Mouse (Mus musculus): Measurements from ENCODE around the gene Pacs2. TPM values are rescaled to one million over a fixed set of nuclear protein-coding genes. Genes with fewer than 3 reads are reported as not detected.

Pacs2 gene
- polyA plus RNA-seq, 1 experiment from 2014 or later = 24.7 TPM

DNA sequence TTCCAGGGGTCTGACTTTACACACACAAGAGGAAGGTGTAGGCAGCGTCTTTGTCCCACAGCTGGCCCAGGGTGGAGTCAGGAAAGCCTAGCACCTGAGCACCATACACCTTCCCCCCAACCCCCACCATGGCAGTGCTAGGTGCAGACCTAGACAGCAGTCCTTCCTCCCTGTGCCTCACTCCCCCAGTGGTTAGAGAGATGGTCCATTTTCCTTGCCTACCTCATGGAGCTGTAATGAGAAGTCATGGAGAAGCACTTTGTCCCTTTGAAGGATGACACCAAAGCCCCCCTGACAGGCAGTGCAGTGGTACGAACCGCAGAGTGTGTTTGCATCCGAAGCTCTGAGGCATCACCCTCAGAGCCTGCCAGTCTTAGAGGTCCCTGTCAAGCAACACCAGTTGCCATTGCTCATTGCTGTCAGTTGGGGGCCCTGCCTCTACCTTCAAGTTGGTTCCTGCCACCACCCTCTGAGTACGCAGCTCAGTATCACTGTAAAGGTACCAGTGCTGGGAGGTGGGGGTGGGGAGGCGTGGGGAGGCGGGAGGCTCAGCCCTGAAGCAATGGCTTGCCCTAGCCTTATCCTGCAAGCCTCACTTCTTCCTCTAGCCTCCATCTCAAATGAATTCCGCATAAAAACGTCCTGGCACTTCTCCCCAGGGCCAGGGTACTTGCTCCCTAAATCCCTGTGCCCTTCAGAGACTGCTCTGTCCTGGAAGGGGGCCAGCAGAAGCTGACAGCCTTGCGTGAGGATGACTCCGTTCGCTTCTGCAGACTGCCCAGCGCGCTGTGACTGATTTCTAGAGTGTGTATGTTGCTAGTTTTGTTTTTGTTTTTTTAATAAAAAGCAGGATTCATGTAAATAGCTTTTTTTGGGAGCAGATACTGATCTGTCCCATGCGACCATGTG is 59.4 kb downstream of the Pacs2 start:
- ATAC-seq (replicated peaks; ENCODE audit: low FRiP score) = peak; percentile 14; the same call in 1 of the 2 replicates
- H3K36me3 ChIP-seq (ENCODE audit: control insufficient read depth, insufficient read depth, low read length) = no peaks in the 10 kb centered on the region; the same call in 1 of the 2 replicates
- peak overlapping the region; percentile 70 for H3K4me2 ChIP-seq (ENCODE audit: low read depth, low read length, severe bottlenecking)
- 11% methylated on average over 15 of the region's 15 CpGs for WGBS
- peak overlapping the region; percentile 68; the same call in 1 of the 2 replicates for H3K27ac ChIP-seq (ENCODE audit: low read depth, low read length)
- H3K4me3 ChIP-seq (ENCODE audit: low read depth, low read length) = peak overlapping the region; percentile 32
- peaks cover 12% of the 10 kb centered on the region for H3K4me1 ChIP-seq (replicated peaks; ENCODE audit: control insufficient read depth, insufficient read depth, low read length)
- peak overlapping the region; percentile 64 for H3K9ac ChIP-seq (ENCODE audit: low read length)
- DNase-seq (ENCODE audit: low spot score) = no peak
- no peaks in the 10 kb centered on the region for H3K27me3 ChIP-seq (ENCODE audit: control insufficient read depth, insufficient read depth, low read length)
- no peaks in the 10 kb centered on the region for H3K9me3 ChIP-seq (ENCODE audit: control insufficient read depth, low read length)

DNA sequence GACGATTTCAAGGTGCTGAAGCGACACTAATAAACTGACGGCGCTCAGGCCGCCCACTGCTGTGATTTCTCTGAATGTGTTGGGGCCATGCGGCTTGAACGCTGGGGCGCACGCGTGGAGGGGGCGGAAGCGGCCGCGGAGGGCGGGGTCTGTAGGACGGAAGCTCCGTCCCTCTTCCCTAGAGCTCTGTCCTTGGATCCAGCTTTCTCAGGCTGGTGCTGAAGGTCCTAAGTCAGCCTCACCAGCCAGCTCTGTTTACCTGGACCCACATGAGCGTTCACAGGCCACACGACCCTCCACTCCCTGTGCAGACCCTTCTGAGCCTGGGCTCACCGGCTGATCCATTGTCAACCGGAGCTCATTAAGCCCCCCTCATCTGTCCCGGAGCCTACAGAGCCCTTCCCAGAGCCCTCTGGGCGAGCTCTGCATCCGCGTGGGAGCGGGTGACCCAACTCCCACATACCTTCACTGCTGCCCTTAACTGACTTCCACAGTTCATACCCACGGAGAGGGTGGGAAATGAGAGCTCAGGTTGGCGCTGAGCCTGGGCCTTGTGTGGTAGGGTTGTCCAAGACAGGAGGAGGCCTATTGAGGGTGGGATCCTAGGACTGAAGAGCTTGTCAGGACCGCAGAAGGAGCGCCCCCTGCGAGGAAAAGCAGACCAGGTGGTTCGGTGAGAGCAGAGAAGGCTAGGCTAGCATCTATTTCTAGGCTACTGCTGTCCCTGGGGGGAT is 60.2 kb downstream of the Pacs2 start, which contains the start of gene Tex22:
Tex22 (plus strand) TSS at position 174 of the 734 bp plus-strand sequence.
- Histone ChIP-seq H3K27ac (ENCODE audit: low read depth, low read length) (peak within 1 kb of the TSS; percentile 68), H3K4me2 (ENCODE audit: low read depth, low read length, severe bottlenecking) (peak within 1 kb of the TSS; percentile 70), H3K9me3 (ENCODE audit: control insufficient read depth, low read length) (no peaks in the 10 kb centered on the region), H3K36me3 (ENCODE audit: control insufficient read depth, insufficient read depth, low read length) (no peaks in the 10 kb centered on the region; the same call in 1 of the 2 replicates), H3K4me3 (ENCODE audit: low read depth, low read length) (peak within 1 kb of the TSS; percentile 32), H3K27me3 (ENCODE audit: control insufficient read depth, insufficient read depth, low read length) (no peaks in the 10 kb centered on the region), H3K9ac (ENCODE audit: low read length) (peak within 1 kb of the TSS; percentile 64), H3K4me1 (replicated peaks; ENCODE audit: control insufficient read depth, insufficient read depth, low read length) (peaks cover 12% of the 10 kb centered on the region)
- ATAC-seq (replicated peaks; ENCODE audit: low FRiP score) (peak; percentile 93), DNase-seq (ENCODE audit: low spot score) (peak; percentile 90)
- WGBS = 4% methylated on average over 32 of the region's 32 CpGs

DNA sequence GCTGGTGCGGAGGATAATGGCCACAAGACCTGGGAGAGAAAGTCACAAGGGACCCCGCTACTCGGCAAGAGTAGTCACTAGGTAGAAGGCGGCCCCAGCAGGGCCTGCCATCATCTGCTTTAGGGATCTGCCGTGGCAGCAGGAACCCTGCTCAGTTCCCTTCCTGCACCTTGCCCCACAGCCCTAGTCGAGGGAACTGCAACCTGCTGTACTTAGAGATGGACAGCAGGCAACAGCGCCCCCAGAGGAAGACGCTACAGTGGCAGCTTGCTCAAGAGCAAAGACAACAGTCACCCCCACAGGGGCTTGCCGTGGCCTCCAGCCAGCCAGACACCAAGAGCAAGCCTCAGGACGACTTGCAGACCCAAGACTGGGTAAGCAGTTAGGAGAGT is 60.8 kb downstream of the Pacs2 start:
- H3K4me3 ChIP-seq (ENCODE audit: low read depth, low read length) = peak overlapping the region; percentile 32
- H3K4me2 ChIP-seq (ENCODE audit: low read depth, low read length, severe bottlenecking) = peak overlapping the region; percentile 70
- ATAC-seq (replicated peaks; ENCODE audit: low FRiP score) = peak; percentile 80
- WGBS = 3% methylated on average over 10 of the region's 10 CpGs
- no peaks in the 10 kb centered on the region for H3K27me3 ChIP-seq (ENCODE audit: control insufficient read depth, insufficient read depth, low read length)
- H3K27ac ChIP-seq (ENCODE audit: low read depth, low read length) = peak overlapping the region; percentile 68
- no peaks in the 10 kb centered on the region for H3K9me3 ChIP-seq (ENCODE audit: control insufficient read depth, low read length)
- peaks cover 12% of the 10 kb centered on the region for H3K4me1 ChIP-seq (replicated peaks; ENCODE audit: control insufficient read depth, insufficient read depth, low read length)
- no peaks in the 10 kb centered on the region; the same call in 1 of the 2 replicates for H3K36me3 ChIP-seq (ENCODE audit: control insufficient read depth, insufficient read depth, low read length)
- H3K9ac ChIP-seq (ENCODE audit: low read length) = peak overlapping the region; percentile 64
- peak; percentile 92 for DNase-seq (ENCODE audit: low spot score)

DNA sequence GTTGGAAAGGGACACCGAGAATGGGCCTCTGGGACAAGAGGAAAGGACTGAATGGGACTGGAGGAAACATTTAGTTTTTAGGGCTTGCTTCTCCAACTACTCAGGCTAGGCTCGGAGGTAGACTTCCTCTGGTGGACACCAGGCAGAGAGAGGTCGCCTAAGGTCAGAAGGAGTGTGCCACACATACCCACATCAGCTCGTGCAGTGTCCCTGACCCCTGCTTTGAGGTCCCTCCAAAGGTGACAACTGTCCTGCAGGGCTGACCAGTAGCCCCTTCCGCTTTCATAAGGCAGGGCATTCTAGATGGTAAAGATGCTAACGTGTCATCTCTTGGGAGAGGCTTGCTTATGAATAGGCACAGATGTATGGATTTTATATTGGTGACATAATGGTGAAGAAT is 61.2 kb downstream of the Pacs2 start:
- Histone ChIP-seq H3K27ac (ENCODE audit: low read depth, low read length) (no peak overlapping the region), H3K4me1 (replicated peaks; ENCODE audit: control insufficient read depth, insufficient read depth, low read length) (peaks cover 12% of the 10 kb centered on the region), H3K9ac (ENCODE audit: low read length) (peak overlapping the region; percentile 64; the same call in 1 of the 2 replicates), H3K4me2 (ENCODE audit: low read depth, low read length, severe bottlenecking) (peak overlapping the region; percentile 70; the same call in 1 of the 2 replicates), H3K36me3 (ENCODE audit: control insufficient read depth, insufficient read depth, low read length) (no peaks in the 10 kb centered on the region; the same call in 1 of the 2 replicates), H3K9me3 (ENCODE audit: control insufficient read depth, low read length) (no peaks in the 10 kb centered on the region), H3K4me3 (ENCODE audit: low read depth, low read length) (0 out of 2 replicates have a peak overlapping the region, but pooled peaks have one; percentile 32), H3K27me3 (ENCODE audit: control insufficient read depth, insufficient read depth, low read length) (no peaks in the 10 kb centered on the region)
- no peak for DNase-seq (ENCODE audit: low spot score)
- 56% methylated on average over 6 of the region's 6 CpGs for WGBS
- ATAC-seq (replicated peaks; ENCODE audit: low FRiP score) = no peak

DNA sequence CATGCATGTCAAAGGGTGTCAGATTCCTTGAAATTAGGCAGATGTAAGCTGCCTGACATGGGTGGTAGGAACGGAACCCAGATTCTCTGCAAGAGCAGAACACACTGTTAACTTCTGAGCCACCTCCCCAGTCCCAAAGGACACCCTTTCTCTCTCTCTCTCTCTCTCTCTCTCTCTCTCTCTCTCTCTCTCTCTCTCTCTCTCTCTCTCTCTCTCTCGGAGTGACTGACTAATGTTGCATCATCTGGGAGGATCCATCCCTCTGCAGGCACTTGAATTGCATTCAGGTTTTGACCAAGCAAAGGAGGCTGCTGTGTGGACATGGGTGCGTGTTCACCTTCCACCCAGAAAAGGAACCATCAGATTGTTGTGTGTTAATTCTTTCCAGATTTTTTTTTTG is 73.0 kb downstream of the Pacs2 start:
- Histone ChIP-seq H3K27ac (ENCODE audit: low read depth, low read length) (no peak overlapping the region), H3K27me3 (ENCODE audit: control insufficient read depth, insufficient read depth, low read length) (no peaks in the 10 kb centered on the region), H3K4me2 (ENCODE audit: low read depth, low read length, severe bottlenecking) (no peak overlapping the region), H3K9me3 (ENCODE audit: control insufficient read depth, low read length) (no peaks in the 10 kb centered on the region), H3K9ac (ENCODE audit: low read length) (no peak overlapping the region), H3K4me3 (ENCODE audit: low read depth, low read length) (no peak overlapping the region), H3K4me1 (replicated peaks; ENCODE audit: control insufficient read depth, insufficient read depth, low read length) (no peaks in the 10 kb centered on the region), H3K36me3 (ENCODE audit: control insufficient read depth, insufficient read depth, low read length) (no peaks in the 10 kb centered on the region)
- WGBS = 87% methylated on average over 3 of the region's 3 CpGs
- ATAC-seq (replicated peaks; ENCODE audit: low FRiP score) (no peak), DNase-seq (ENCODE audit: low spot score) (no peak)

DNA sequence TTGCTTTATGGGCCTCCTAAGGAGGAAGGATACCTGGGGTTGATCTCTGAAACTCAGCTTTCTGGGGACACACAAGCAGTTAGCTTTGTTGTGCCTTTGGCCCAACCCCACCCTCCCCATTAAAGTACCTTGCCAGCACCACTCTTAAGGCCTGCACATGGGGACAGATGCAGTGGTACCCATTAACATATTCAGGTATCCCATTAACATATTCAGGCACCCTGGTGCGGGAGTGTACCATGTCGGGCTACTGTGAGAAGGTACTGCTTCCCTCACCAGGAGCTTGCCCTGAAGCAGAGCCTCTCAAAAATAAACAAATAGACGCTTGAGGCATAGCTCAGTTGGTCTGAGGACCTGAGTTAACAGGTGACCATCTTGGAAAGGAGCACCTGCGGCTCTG is 73.7 kb downstream of the Pacs2 start:
- Histone ChIP-seq H3K4me2 (ENCODE audit: low read depth, low read length, severe bottlenecking) (no peak overlapping the region), H3K9ac (ENCODE audit: low read length) (no peak overlapping the region), H3K9me3 (ENCODE audit: control insufficient read depth, low read length) (no peaks in the 10 kb centered on the region), H3K27ac (ENCODE audit: low read depth, low read length) (no peak overlapping the region), H3K4me3 (ENCODE audit: low read depth, low read length) (no peak overlapping the region), H3K27me3 (ENCODE audit: control insufficient read depth, insufficient read depth, low read length) (no peaks in the 10 kb centered on the region), H3K4me1 (replicated peaks; ENCODE audit: control insufficient read depth, insufficient read depth, low read length) (no peaks in the 10 kb centered on the region), H3K36me3 (ENCODE audit: control insufficient read depth, insufficient read depth, low read length) (no peaks in the 10 kb centered on the region)
- ATAC-seq (replicated peaks; ENCODE audit: low FRiP score) = no peak
- no peak for DNase-seq (ENCODE audit: low spot score)
- WGBS = 48% methylated on average over 4 of the region's 4 CpGs

DNA sequence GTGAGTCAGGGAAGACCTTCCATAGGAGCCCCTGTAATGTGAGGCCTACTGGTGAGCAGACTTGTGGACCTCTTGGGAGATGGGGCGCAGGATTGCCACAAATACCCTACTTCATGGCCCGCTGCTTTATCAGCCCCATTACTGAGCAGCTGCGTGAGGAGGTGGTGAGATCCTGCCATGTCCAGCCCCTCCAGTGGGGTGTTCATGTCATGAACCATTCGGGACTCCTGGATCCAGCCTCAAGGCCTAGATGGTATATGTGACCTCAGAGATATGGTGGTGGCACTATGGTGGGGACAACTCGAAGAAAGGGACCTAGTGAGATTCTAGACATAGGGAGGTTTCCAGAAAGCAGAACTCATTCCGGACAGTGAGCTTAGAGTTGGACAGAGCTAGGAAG is 74.8 kb downstream of the Pacs2 start:
- DNase-seq (ENCODE audit: low spot score) (no peak), ATAC-seq (replicated peaks; ENCODE audit: low FRiP score) (no peak)
- no peak overlapping the region for H3K4me2 ChIP-seq (ENCODE audit: low read depth, low read length, severe bottlenecking)
- H3K9me3 ChIP-seq (ENCODE audit: control insufficient read depth, low read length) = no peaks in the 10 kb centered on the region
- no peaks in the 10 kb centered on the region for H3K4me1 ChIP-seq (replicated peaks; ENCODE audit: control insufficient read depth, insufficient read depth, low read length)
- no peak overlapping the region for H3K9ac ChIP-seq (ENCODE audit: low read length)
- WGBS = 89% methylated on average over 6 of the region's 6 CpGs
- H3K36me3 ChIP-seq (ENCODE audit: control insufficient read depth, insufficient read depth, low read length) = no peaks in the 10 kb centered on the region
- no peak overlapping the region for H3K4me3 ChIP-seq (ENCODE audit: low read depth, low read length)
- H3K27ac ChIP-seq (ENCODE audit: low read depth, low read length) = no peak overlapping the region
- no peaks in the 10 kb centered on the region for H3K27me3 ChIP-seq (ENCODE audit: control insufficient read depth, insufficient read depth, low read length)

DNA sequence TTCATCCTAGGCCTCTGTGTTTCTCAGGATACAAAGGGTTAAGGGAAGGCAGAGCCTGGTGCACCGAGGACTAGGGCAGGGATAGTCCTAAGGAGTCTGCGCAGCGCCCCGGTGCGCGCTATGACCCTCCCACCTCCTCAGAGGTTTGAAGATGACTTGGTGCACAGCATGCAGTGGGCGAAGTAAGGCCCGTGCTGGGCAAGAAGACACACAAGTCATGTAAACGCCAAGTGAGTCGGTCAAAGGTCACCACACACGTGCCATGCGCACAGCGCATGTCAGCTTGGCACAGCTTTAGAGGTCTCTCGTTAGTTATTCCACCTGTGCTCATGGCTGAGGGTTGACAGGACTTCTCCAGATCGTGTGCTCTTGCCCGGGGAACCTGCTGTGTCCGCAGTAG is 75.7 kb downstream of the Pacs2 start:
- H3K4me2 ChIP-seq (ENCODE audit: low read depth, low read length, severe bottlenecking) = no peak overlapping the region
- WGBS = 85% methylated on average over 17 of the region's 17 CpGs
- H3K9me3 ChIP-seq (ENCODE audit: control insufficient read depth, low read length) = no peaks in the 10 kb centered on the region
- H3K27ac ChIP-seq (ENCODE audit: low read depth, low read length) = no peak overlapping the region
- ATAC-seq (replicated peaks; ENCODE audit: low FRiP score) (no peak), DNase-seq (ENCODE audit: low spot score) (no peak)
- H3K27me3 ChIP-seq (ENCODE audit: control insufficient read depth, insufficient read depth, low read length) = no peaks in the 10 kb centered on the region
- no peaks in the 10 kb centered on the region for H3K36me3 ChIP-seq (ENCODE audit: control insufficient read depth, insufficient read depth, low read length)
- no peak overlapping the region for H3K4me3 ChIP-seq (ENCODE audit: low read depth, low read length)
- no peaks in the 10 kb centered on the region for H3K4me1 ChIP-seq (replicated peaks; ENCODE audit: control insufficient read depth, insufficient read depth, low read length)
- no peak overlapping the region for H3K9ac ChIP-seq (ENCODE audit: low read length)

All from forebrain, embryonic 11.5 days (tissue).